Mouse (Mus musculus): ENCODE data around the gene Zfp93.

GRCm38 (mm10) chr7:24254633-24255474 lies 15.4 kb upstream of the Zfp93 start, which contains the start of gene Zfp108:
- TF ChIP-seq CTCF (IDR thresholded peaks at IDR 0.05) (no peak), EP300 (IDR thresholded peaks at IDR 0.05) (no peak)
